Mouse (Mus musculus) limb, embryonic 14.5 days (tissue): ENCODE data around the gene Dcpp3. TPM values are rescaled to one million over a fixed set of nuclear protein-coding genes. Genes with fewer than 3 reads are reported as not detected.
"Not testable (repeated sequence)": the region's sequence is repeated elsewhere in the genome, so short reads cannot be mapped to it uniquely, and the experiment has no call there.

ENCODE experiments used
- ATAC-seq: fragments of 200-750 bp; cut with Nextera tagmentation; 2 replicates; pipeline ENCODE4 v1.8.0; 2017; ENCODE audit warnings: low read depth, moderate number of reproducible peaks, moderate TSS enrichment; ENCODE audit not compliant: low FRiP score
- DNase-seq: peaks from one replicate; pipeline ENCODE4 v3.0.0-alpha.2; 2015; ENCODE audit warnings: low spot score
- H3K27ac ChIP-seq: fragments of 300-500 bp; sonication (generic); replicated peaks from 2 replicates; pipeline ENCODE4 v1.5.1; 2014; ENCODE audit warnings: low read depth, mild to moderate bottlenecking, low read length, moderate library complexity, mixed read lengths
- H3K27me3 ChIP-seq: fragments of 300-500 bp; sonication (generic); 2 replicates; pipeline ENCODE4 v1.6.1; 2014; ENCODE audit warnings: low read length, mixed read lengths; ENCODE audit not compliant: control insufficient read depth, insufficient read depth
- H3K36me3 ChIP-seq: fragments of 300-500 bp; sonication (generic); 2 replicates; pipeline ENCODE4 v1.6.1; 2014; ENCODE audit warnings: mild to moderate bottlenecking, low read length, moderate library complexity, mixed read lengths; ENCODE audit not compliant: control insufficient read depth, insufficient read depth
- H3K4me1 ChIP-seq: fragments of 300-500 bp; sonication (generic); 2 replicates; pipeline ENCODE4 v1.6.1; 2014; ENCODE audit warnings: antibody characterized with exemption, low read length, mixed read lengths; ENCODE audit not compliant: control insufficient read depth, insufficient read depth
- H3K4me2 ChIP-seq: fragments of 300-500 bp; sonication (generic); replicated peaks from 2 replicates; pipeline ENCODE4 v1.6.1; 2014; ENCODE audit warnings: low read depth, mild to moderate bottlenecking, low read length, moderate library complexity; ENCODE audit not compliant: severe bottlenecking
- H3K4me3 ChIP-seq: fragments of 300-500 bp; sonication (generic); replicated peaks from 2 replicates; pipeline ENCODE4 v1.5.1; 2014; ENCODE audit warnings: low read length
- H3K9ac ChIP-seq: fragments of 300-500 bp; sonication (generic); 2 replicates; pipeline ENCODE4 v1.6.1; 2014; ENCODE audit warnings: mild to moderate bottlenecking, low read depth, low read length, moderate library complexity; ENCODE audit not compliant: severe bottlenecking
- H3K9me3 ChIP-seq: fragments of 300-500 bp; sonication (generic); 2 replicates; pipeline ENCODE4 v1.6.1; 2016; ENCODE audit warnings: low read length; ENCODE audit not compliant: control insufficient read depth
- POLR2A ChIP-seq: fragments of 200-500 bp; IDR thresholded peaks from 2 replicates; pipeline ENCODE4 v1.8.0; 2012; ENCODE audit warnings: inconsistent platforms, mild to moderate bottlenecking, moderate library complexity, borderline replicate concordance; ENCODE audit not compliant: insufficient read depth, insufficient read length; ENCODE audit errors: extremely low read depth
- WGBS: fragments of 180-500 bp; shearing (Covaris S2); extraction: QIAGEN DNeasy Blood & Tissue Kit; methylation state at CpG from one replicate; pipeline ENCODE4 v1.1.7; 2014; 5-methylcytosine and 5-hydroxymethylcytosine counted together
- polyA plus RNA-seq, 2 experiments: library from polyadenylated mRNA; depleted of rRNA in 1 of 2; stranded (reverse) in 1 of 2; unstranded in 1 of 2; fragments of >200 nt; fragmentation: Nextera tagmentation in 1 of 2; extraction: Ambion mirVana in 1 of 2; gene quantifications; 2 replicates each; pipeline versions ENCODE4 v1.2.1 to v1.2.3; 2012 to 2014

The Dcpp3 gene
- polyA plus RNA-seq, 2 experiments, result not detected

- ATAC-seq (no peak), DNase-seq (no peak)
- H3K4me1 ChIP-seq, result no peaks in the 10 kb centered on the region
- H3K4me2 ChIP-seq, result no peak overlapping the region
- WGBS, result 77% methylated on average over 2 of the region's 2 CpGs
- H3K9ac ChIP-seq, result no peak overlapping the region
- no peaks in the 10 kb centered on the region for H3K9me3 ChIP-seq
- no peaks in the 10 kb centered on the region for H3K36me3 ChIP-seq
- no peaks in the 10 kb centered on the region for H3K27me3 ChIP-seq
- TF ChIP-seq POLR2A, result no peak
- H3K4me3 ChIP-seq, result no peak overlapping the region
- H3K27ac ChIP-seq, result no peak overlapping the region
Observed at GRCm38 (mm10) chr17:23877166-23877565, 40.1 kb upstream of the Dcpp3 start.

GRCm38 (mm10) chr17:23880576-23880975 lies 36.7 kb upstream of the Dcpp3 start, which contains the start of the genes Dcpp1 and Dcpp2:
TSS of gene Dcpp1 (plus strand) at chr17:23880876.
TSS of gene Dcpp2 (plus strand) at chr17:23880880.
- H3K4me1 ChIP-seq, H3K27me3 ChIP-seq, H3K36me3 ChIP-seq, H3K9me3 ChIP-seq, H3K27ac ChIP-seq, H3K4me2 ChIP-seq, ATAC-seq, H3K9ac ChIP-seq, DNase-seq, H3K4me3 ChIP-seq: not testable (repeated sequence)
- WGBS, result 74% methylated on average over 4 of the region's 4 CpGs

GRCm38 (mm10) chr17:23924531-23925007 lies 7.3 kb downstream of the Dcpp3 start:
- peak; percentile 92 for DNase-seq
- Histone ChIP-seq H3K4me3 (peak overlapping the region; percentile 51), H3K9ac (peak overlapping the region; percentile 57), H3K4me1 (peaks cover 8% of the 10 kb centered on the region), H3K9me3 (no peaks in the 10 kb centered on the region), H3K27me3 (no peaks in the 10 kb centered on the region), H3K36me3 (no peaks in the 10 kb centered on the region), H3K27ac (peak overlapping the region; percentile 83), H3K4me2 (peak overlapping the region; percentile 70)
- peak; percentile 77; the same call in 1 of the 2 replicates for TF ChIP-seq POLR2A
- peak; percentile 96 for ATAC-seq
- under 1% methylated on average over 29 of the region's 29 CpGs for WGBS

- Histone ChIP-seq H3K4me1 (peaks cover 8% of the 10 kb centered on the region), H3K36me3 (no peaks in the 10 kb centered on the region), H3K4me3 (peak overlapping the region; percentile 51), H3K9me3 (no peaks in the 10 kb centered on the region), H3K9ac (peak overlapping the region; percentile 57), H3K4me2 (peak overlapping the region; percentile 70), H3K27ac (peak overlapping the region; percentile 83), H3K27me3 (no peaks in the 10 kb centered on the region)
- ATAC-seq (peak; percentile 82), DNase-seq (peak; percentile 73)
- under 1% methylated on average over 14 of the region's 14 CpGs for WGBS
- no peak for TF ChIP-seq POLR2A
Observed at GRCm38 (mm10) chr17:23925090-23925493, 7.8 kb downstream of the Dcpp3 start.

- no peak for ATAC-seq
- Histone ChIP-seq H3K9ac (no peak overlapping the region), H3K4me3 (no peak overlapping the region), H3K36me3 (no peaks in the 10 kb centered on the region), H3K4me1 (no peaks in the 10 kb centered on the region), H3K4me2 (no peak overlapping the region), H3K27ac (no peak overlapping the region), H3K9me3 (no peaks in the 10 kb centered on the region), H3K27me3 (no peaks in the 10 kb centered on the region)
- no peak for TF ChIP-seq POLR2A
- DNase-seq, result no peak
- WGBS, result 74% methylated on average over 5 of the region's 5 CpGs
Observed at GRCm38 (mm10) chr17:23931157-23931556, 13.9 kb downstream of the Dcpp3 start.

GRCm38 (mm10) chr17:23941372-23941771 lies 24.1 kb downstream of the Dcpp3 start, which contains the start of gene Sbp:
TSS of gene Sbp (plus strand) at chr17:23941672.
- Histone ChIP-seq H3K4me1 (no peaks in the 10 kb centered on the region), H3K36me3 (no peaks in the 10 kb centered on the region), H3K9ac (no peak within 1 kb of the TSS), H3K27me3 (no peaks in the 10 kb centered on the region), H3K9me3 (no peaks in the 10 kb centered on the region), H3K4me3 (no peak within 1 kb of the TSS), H3K4me2 (no peak within 1 kb of the TSS), H3K27ac (no peak within 1 kb of the TSS)
- no peak for ATAC-seq
- DNase-seq, result no peak
- no peak for TF ChIP-seq POLR2A

- not testable (repeated sequence) for ATAC-seq, H3K27ac ChIP-seq, H3K36me3 ChIP-seq, DNase-seq, H3K4me3 ChIP-seq, H3K27me3 ChIP-seq, H3K9ac ChIP-seq, H3K9me3 ChIP-seq, H3K4me1 ChIP-seq, H3K4me2 ChIP-seq
- 67% methylated on average over 4 of the region's 4 CpGs for WGBS
Observed at GRCm38 (mm10) chr17:23947486-23947885, 30.2 kb downstream of the Dcpp3 start.
